Mouse (Mus musculus) stomach, embryonic 16.5 days (tissue): ENCODE data around the gene Olfr723. TPM values are rescaled to one million over a fixed set of nuclear protein-coding genes. Genes with fewer than 3 reads are reported as not detected.
"Not testable (repeated sequence)": the region's sequence is repeated elsewhere in the genome, so short reads cannot be mapped to it uniquely, and the experiment has no call there.

ENCODE experiments used
- ATAC-seq: fragments of 200-750 bp; cut with Nextera tagmentation; 2 replicates; pipeline ENCODE4 v1.8.0; 2017; ENCODE audit warnings: moderate number of reproducible peaks, moderate TSS enrichment; ENCODE audit not compliant: insufficient read depth, low FRiP score
- H3K27ac ChIP-seq: fragments of 300-500 bp; sonication (generic); 2 replicates; pipeline ENCODE4 v1.5.1; 2014; ENCODE audit warnings: low read length
- H3K27me3 ChIP-seq: fragments of 300-500 bp; sonication (generic); 2 replicates; pipeline ENCODE4 v1.6.1; 2014; ENCODE audit warnings: low read length, control low read depth, mixed read lengths; ENCODE audit not compliant: control insufficient read depth, insufficient read depth
- H3K36me3 ChIP-seq: fragments of 300-500 bp; sonication (generic); 2 replicates; pipeline ENCODE4 v1.6.1; 2014; ENCODE audit warnings: low read length; ENCODE audit not compliant: control insufficient read depth, insufficient read depth
- H3K4me1 ChIP-seq: fragments of 300-500 bp; sonication (generic); 2 replicates; pipeline ENCODE4 v1.6.1; 2014; ENCODE audit warnings: low read length, control low read depth, mixed read lengths; ENCODE audit not compliant: control insufficient read depth, insufficient read depth
- H3K4me2 ChIP-seq: fragments of 300-500 bp; sonication (generic); 2 replicates; pipeline ENCODE4 v1.6.1; 2014; ENCODE audit warnings: low read depth, low read length, mixed read lengths
- H3K4me3 ChIP-seq: fragments of 300-500 bp; sonication (generic); replicated peaks from 2 replicates; pipeline ENCODE4 v1.5.1; 2014; ENCODE audit warnings: mild to moderate bottlenecking, low read length
- H3K9ac ChIP-seq: fragments of 300-500 bp; sonication (generic); 2 replicates; pipeline ENCODE4 v1.6.1; 2014; ENCODE audit warnings: low read length
- H3K9me3 ChIP-seq: fragments of 300-500 bp; sonication (generic); replicated peaks from 2 replicates; pipeline ENCODE4 v1.6.1; 2016; ENCODE audit warnings: low read length, control low read depth; ENCODE audit not compliant: control insufficient read depth
- WGBS: fragments of 180-500 bp; shearing (Covaris S2); extraction: QIAGEN DNeasy Blood & Tissue Kit; methylation state at CpG from one replicate; pipeline ENCODE4 v1.1.7; 2014; 5-methylcytosine and 5-hydroxymethylcytosine counted together
- polyA plus RNA-seq: library from polyadenylated mRNA; unstranded; fragments of >200 nt; fragmentation: Nextera tagmentation; extraction: Ambion mirVana; gene quantifications from 2 replicates; pipeline ENCODE4 v1.2.1, GENCODE M21; 2015

The Olfr723 gene
- polyA plus RNA-seq: not detected in 2 replicates

DNA sequence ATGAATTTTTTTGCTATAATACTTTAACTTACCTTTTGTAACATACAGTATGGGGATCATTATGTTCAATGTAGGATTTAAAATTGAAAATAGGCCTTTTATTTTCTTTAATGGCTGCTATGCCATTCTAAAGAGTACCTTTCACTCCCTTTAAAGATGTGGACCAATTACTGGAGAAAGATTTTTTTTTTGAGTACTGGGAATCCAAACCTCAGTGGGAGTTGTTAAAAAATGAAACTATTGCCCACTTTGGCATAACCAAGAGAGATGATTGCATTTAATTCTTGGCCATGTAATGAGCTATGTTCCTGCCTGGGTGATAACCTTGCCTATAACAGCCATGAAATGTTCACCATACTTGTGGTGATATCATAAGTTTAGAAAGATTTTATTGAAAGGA is at the start of gene Olfr723:
TSS of gene Olfr723 (minus strand) at position 101 of the 400 bp plus-strand sequence.
- not testable (repeated sequence) for ATAC-seq, H3K4me1 ChIP-seq, H3K27ac ChIP-seq, H3K27me3 ChIP-seq, H3K4me2 ChIP-seq, H3K9me3 ChIP-seq, H3K36me3 ChIP-seq, H3K4me3 ChIP-seq, H3K9ac ChIP-seq

DNA sequence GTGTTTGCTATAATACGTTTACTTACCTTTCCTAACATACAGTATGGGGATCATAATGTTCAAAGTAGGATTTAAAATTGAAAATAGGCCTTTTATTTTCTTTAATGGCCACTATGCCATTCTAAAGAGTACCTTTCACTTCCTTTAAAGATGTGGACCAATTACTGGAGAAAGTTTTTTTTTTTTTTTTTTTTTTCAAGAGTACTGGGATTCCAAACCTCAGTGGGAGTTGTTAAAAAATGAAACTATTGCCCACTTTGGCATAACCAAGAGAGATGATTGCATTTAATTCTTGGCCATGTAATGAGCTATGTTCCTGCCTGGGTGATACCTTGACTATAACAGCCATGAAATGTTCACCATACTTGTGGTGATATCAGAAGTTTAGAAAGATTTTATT is 31.6 kb upstream of the Olfr723 start, which contains the start of gene Olfr724:
TSS of gene Olfr724 (minus strand) at position 101 of the 400 bp plus-strand sequence.
- not testable (repeated sequence) for H3K27ac ChIP-seq, H3K27me3 ChIP-seq, H3K4me2 ChIP-seq, H3K4me3 ChIP-seq, ATAC-seq, H3K36me3 ChIP-seq, H3K4me1 ChIP-seq, H3K9ac ChIP-seq, H3K9me3 ChIP-seq
- 66% methylated on average over 1 of the region's 1 CpGs for WGBS

DNA sequence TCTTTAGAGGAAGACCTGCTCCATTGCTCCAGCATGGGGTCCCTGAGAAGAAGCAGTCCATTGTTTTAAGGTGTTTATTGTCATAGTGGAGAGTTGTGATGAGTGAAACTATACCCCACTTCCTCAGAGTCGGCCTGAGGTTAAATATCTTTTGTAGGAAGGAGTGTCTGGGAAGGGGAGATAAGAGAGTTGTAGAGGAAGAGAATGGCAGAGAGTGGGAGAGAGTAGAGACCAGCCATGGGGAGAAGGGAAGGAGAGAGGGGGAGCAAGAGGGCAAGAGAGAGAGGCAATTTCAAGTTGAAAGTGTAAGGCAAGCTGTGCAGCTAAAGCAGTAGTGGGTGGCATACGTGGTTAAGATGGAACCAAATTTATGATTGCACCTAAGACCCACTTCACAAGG is 24.3 kb upstream of the Olfr723 start:
- Histone ChIP-seq H3K27ac (no peak overlapping the region), H3K4me3 (no peak overlapping the region), H3K36me3 (no peaks in the 10 kb centered on the region), H3K4me1 (no peaks in the 10 kb centered on the region), H3K4me2 (no peak overlapping the region), H3K9me3 (no peaks in the 10 kb centered on the region), H3K9ac (no peak overlapping the region), H3K27me3 (no peaks in the 10 kb centered on the region)
- ATAC-seq: no peak
- 50% methylated on average over 2 of the region's 2 CpGs for WGBS

DNA sequence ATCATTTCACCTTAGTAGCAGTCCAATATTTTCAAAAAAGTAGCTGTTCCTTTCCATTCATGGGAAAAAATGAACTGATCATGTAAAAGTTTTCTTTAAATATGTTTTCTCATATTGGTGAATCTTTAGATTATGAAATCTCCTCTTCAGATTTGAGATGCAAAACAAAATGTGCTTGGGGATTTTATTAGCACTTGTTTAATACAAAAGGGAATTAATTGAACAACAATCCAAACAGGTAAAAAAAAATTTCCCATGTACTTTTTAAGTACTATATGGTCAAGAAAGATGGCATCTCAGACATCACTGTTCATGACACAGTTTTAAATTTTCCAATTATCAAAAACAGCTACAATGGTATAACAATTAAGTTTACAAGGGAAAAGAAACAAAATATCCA is 29.7 kb downstream of the Olfr723 start, which contains the start of gene Olfr722:
TSS of gene Olfr722 (minus strand) at position 101 of the 400 bp plus-strand sequence.
- Histone ChIP-seq H3K9ac (no peak within 1 kb of the TSS), H3K9me3 (no peaks in the 10 kb centered on the region), H3K4me3 (no peak within 1 kb of the TSS), H3K4me1 (no peaks in the 10 kb centered on the region), H3K36me3 (no peaks in the 10 kb centered on the region), H3K4me2 (no peak within 1 kb of the TSS), H3K27ac (no peak within 1 kb of the TSS), H3K27me3 (no peaks in the 10 kb centered on the region)
- ATAC-seq: no peak

Other genes starting within 250 kb of the Olfr723 start
- gene Armh4, start 148.4 kb downstream of the Olfr723 start, polyA plus RNA-seq: 13.1 and 14.9 TPM in 2 replicates
- not detected in 2 replicates for gene Olfr722, start 29.8 kb downstream of the Olfr723 start, polyA plus RNA-seq
- gene Olfr724, start 31.5 kb upstream of the Olfr723 start, polyA plus RNA-seq: not detected in 2 replicates
- not detected in 2 replicates for gene Olfr725, start 108.6 kb upstream of the Olfr723 start, polyA plus RNA-seq
- not detected in 2 replicates for gene Olfr726, start 159.2 kb upstream of the Olfr723 start, polyA plus RNA-seq
- not detected in 2 replicates for gene Olfr727, start 191.4 kb upstream of the Olfr723 start, polyA plus RNA-seq
- not detected in 2 replicates for gene Olfr728, start 210.9 kb upstream of the Olfr723 start, polyA plus RNA-seq
- gene Olfr729, start 221.1 kb upstream of the Olfr723 start, polyA plus RNA-seq: not detected in 2 replicates